Mouse (Mus musculus) regulatory T cell (primary cell): ENCODE data around the gene Ddrgk1.

Experiments used
- in situ Hi-C: fragments of 300-600 bp; cut with MboI, MseI; formaldehyde crosslinking; loops from one replicate; pipeline ENCODE4 v1.15.1; 2025; ENCODE audit warnings: high pct_unique_total_duplicates

The Ddrgk1 gene

DNA sequence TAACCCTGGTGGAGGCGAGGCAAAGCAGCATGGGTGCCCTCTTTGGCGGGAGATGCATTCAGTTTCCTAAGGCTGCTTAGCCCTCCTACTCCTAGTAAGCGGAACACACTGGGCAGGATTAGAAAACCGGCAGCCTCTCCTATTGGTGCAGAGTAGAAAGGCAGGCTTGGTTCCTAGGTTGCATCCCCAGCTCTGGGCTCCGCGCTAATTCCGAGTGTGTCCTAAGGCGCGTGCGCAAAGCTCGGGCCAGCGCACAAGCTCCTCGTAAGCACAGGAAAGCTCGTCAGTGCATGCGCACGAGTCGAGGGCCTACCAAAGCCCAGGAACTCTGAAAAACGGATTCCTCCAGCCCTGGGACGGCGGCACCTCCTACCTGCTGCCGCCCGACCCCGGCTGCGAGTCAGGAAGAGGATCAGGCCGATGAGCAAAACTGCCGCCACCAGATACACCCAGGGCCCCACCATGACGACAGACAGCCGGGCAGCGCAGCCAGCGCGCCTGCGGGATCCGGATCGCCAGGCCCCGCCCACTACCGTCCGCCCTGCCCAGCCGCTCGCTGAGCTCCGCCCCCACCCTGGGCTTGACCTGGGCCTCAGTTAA, at the start of gene Ddrgk1:
Gene Ddrgk1 (minus strand): TSS at position 558 of the 600 bp plus-strand sequence.
- in situ Hi-C loops = no loop called here

DNA sequence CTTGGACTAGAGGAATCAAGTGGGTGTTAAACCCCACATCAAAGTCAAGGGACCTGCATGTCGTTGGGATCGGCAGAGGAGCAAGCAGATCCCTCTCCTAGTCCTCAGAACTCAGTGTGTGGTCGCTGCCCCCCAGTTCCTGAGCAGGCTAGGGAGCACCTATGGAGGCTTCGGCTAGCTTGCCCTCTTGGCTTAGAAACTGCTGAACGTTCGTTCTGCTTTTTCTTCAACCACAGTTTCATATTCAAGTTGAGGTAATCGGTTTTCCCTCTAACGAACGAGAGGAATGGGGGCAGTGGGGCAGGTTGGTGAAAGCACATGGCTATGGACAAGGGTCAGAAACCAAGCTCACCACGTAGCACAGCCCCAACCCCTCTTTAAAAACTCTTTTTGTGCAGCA, 42.6 kb upstream of the Ddrgk1 start:
- in situ Hi-C loops = no loop called here

DNA sequence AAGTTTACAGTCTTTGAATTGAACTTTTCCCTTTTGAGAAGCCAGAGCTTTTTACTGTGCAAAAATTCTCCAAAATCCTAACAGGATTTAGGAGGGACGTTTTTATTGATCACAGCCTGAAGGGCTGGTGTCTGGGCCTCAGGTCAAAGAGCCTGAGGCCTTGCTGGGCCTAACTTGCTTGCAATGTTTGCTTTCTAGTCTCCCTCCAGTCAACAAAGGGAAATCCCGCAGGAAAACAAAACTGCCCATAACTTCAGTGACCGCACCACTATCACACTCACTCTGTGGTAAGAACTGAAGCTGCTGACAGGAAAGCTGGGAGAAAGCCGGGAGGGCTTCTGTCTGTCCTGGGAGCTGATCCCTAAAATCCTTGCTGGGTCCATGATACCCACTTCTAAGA, 42.1 kb upstream of the Ddrgk1 start:
- in situ Hi-C loops = no loop called here

DNA sequence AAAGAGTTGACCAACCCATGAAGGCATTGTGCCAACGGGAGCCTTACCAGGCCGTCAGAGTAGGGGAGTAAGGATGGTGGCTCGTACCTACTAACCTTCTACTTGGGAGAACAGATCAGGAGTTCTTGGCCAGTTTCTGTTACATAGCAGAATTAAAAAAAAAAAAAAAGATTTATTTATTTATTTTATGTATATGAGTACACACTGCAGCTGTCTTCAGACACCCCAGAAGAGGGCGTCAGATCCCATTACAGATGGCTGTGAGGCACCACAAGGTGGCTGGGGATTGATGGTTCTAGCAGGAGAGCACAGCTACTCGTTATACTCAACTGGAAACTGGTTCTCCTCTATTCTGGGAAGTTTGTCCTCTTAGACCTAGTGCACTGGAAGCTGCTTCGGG, 40.7 kb upstream of the Ddrgk1 start:
- in situ Hi-C loops = no loop called here

DNA sequence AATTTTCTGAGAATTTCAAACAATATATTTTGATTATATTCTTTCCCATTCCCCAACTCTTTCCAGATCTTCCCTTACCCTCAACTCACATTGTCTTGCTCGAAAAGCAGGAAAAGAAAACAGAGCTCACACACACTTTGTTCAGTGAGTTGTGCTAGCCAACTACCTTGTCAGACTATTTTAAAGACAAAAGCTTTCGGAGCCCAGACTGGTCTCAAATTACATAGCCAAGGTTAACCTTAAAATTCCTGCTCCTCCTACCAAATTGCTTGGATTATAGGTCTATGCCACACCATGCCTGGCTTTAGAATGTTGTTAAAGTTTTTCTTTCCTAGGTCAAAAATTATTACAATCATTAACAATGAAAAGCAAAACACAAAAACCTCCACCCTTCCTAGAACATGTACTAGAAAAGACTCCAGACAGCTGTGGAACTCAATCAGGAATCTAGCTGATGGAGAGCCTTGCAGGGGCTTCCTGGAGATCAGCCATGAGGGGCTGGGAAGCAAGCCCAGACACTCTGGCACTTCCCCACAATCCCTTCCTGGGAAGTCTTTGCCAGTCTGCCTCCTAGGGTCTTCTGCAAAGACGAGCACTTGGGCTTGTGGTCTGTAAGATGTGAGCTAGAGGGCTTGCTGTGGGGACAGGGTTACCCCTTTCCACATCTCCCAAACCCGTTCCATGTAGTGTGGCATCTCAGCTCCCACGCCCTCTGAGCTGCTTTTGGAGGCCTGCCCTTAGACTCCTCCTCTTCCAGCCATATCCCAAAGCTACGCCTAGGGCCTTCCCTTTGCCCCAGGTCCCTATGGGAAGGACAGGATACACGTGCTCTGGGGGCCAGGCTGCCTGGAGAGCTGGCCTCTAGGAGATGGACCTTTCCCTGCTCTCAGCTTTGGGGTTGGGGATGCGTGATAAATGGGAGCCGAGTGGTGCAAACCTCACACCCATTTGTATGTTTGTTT, 39.9 kb upstream of the Ddrgk1 start:
- in situ Hi-C loops = no loop called here

DNA sequence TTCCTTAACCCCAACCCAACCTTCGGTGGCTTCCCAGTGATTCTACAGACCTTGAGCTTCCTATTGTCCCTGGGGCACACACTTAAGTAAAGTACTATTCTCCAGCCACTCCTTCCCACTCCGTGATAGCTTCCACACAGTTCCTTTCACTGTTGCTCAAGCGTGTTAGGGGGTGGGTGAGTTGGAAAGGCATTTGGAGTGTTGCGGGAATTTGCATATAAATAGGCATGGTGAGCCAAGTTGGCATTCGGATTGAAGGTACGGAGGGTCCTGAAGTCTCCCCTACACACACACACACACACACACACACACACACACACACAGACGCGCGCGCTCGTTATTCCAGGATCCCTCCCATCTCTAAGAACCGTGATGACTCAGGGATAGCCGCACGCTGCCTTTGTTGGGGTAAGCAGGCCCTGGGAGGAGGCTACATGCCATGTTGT, 33.4 kb upstream of the Ddrgk1 start:
- in situ Hi-C loops = no loop called here

DNA sequence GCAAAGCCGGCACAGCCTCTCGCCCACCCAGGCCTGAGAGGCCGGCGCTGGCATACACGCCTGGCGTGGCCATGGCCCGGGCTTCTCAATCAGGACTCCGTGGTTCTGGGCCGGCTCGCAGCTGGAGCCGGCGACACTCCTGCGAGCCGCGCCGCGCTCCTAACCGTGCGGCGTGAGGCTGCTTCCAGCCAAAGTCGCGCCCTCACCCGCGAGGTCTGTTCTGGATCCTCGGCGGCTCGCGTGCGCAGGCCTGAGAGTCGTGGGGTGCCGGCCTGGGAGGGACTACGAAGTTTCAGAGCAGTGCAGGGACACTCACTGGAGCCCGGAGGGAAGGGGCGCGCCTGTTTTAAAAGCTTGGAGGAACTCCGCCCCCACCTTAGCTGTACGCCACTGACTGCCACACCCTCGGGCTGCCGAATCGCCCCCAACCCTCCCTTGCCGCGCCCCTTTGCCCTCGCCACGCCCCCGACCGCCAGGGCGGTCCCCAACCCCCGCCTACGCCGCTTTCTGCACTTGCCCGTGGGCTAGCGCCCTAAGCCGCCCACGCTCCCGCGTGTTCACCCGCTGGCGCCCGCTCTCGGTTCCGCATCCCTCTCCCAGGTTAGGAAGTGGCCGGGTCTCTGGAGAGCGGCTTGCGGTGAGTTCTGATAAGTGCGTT, 32.8 kb upstream of the Ddrgk1 start, which contains the start of gene Slc4a11:
Gene Slc4a11 (minus strand): TSS at position 367 of the 658 bp plus-strand sequence.
- in situ Hi-C loops = no loop called here

DNA sequence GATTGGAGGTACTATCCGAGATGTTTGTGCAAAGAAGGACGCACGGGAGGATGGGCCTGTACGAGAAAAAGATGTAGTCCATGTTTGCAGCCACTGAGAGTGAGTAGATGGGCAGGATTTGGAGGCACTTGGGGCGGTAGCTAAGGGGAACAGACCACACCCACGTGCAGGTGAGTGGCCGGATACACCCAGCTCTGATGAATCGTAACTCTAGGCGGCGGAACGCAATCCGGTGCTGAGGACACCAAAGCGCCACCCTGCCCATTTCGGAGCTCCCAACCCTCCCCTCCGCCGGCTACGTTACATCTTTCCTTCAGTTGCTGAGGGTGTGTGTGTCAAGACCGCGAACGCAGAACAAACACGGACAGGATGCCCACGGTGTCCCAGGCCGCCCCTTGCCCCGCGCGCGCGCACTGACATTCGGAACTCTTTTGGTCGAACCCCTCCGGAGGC, 32.3 kb upstream of the Ddrgk1 start:
- in situ Hi-C loops = no loop called here

DNA sequence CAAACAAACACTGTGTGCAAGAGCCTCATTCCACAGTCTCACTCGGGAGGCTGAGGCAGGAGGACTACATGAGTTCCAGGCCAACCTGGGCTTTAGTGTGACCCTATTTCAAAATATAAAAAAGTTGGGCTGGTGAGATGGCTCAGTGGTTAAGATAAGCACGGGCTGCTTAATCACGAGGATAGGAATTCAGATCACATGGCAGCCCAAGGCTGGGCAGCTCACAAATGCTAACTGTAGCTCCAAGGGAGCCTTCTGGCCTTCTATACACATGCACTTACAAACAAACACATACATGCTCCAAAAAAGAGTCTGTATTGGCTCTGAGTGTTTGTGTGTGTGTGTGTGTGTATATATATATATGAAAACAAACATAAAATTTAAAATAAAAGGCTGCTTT, 29.1 kb upstream of the Ddrgk1 start:
- in situ Hi-C loops = no loop called here

DNA sequence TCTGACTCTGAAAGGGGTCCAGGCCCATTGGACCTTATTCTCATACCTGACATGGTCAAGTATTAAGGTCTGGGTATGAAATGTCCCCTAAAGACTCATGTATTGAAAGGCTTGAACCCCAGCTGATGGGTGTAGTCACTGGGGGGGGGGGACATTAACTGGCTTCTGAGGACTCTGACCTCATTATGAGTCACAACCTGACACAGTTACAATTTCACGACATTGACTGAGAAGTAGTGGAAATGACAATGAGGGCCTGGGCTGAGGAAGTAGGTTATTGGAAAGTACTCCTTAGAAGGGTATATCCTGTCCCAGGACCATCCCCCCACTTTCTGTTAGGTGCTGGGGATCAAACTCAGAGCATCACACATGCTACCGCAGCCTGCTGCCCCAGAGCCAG, 24.6 kb upstream of the Ddrgk1 start:
- in situ Hi-C loops = no loop called here

DNA sequence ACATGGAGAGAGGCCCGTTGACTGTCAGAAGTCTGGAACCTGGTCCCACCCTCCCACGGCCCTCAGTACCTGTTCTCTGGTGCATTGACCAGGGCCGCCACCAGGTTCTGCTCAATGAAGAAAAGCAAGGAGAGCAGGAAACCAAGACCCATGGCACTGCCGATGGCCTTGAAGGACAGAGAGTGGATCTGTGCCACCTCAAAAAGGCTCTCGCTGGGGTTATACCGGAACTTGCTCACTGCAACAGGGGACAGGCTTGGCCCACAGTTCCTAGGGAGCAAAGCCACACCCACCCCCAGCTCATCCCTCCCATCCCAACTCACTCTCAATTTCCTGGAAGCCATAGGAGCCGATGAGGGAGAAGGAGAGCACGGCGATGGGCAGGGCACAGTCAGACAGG, 21.0 kb upstream of the Ddrgk1 start:
- in situ Hi-C loops = no loop called here

DNA sequence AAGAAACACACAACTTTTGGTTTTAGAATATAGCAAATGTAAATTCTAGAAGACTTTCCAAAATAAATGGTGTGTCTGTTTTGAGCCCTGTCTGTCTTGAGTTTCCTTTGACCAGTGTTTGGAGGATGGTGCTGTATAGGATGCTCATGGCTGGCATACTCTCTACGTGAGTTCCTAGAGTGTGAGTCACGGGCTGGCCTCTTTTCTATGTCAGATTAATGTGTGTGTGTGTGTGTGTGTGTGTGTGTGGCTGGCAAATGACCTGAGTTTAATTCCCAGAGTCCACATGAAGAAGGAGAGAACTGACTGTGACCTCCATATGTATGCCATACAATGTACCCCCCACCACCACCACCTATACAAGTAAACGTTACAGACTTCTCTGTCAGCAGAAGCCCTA, 17.1 kb upstream of the Ddrgk1 start:
- in situ Hi-C loops = no loop called here

DNA sequence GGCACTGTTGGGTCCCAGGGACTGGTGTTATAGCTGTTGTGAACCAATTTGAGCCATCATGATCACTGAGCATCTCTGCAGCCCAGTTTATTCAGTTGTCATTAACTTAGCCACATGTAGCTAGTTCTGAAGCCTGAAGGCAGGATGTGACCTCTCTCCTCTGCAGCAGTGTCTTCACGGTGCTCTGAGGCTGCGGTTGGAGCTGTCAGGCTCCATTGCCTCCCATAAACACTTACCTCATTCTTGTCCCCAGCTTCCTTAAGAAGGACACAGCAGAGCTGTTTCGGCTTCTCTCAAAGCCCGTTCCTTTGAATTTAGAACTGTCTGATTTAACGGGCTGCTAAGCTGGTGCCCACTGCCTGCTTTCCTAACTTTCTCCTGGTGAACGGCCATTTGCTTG, 15.4 kb upstream of the Ddrgk1 start:
- in situ Hi-C loops = no loop called here

DNA sequence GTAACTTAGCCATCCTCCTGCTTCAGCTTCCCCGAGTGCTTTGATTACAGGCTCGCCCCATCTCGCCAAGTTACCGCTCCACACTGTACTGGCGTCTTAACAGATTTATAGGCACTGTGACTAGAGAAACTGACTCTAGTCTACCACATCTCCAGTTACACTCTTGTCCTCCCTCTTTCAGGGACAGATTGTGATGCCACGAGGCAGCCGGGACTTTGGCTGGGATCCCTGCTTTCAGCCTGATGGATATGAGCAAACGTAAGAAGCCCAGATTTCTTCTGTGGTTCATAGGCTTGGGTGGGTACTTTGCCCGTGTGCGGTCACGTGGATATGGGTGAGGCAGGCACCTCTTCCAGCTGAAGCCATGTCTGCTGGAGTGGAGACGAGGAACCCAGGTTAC, 14.7 kb upstream of the Ddrgk1 start:
- in situ Hi-C loops = no loop called here

DNA sequence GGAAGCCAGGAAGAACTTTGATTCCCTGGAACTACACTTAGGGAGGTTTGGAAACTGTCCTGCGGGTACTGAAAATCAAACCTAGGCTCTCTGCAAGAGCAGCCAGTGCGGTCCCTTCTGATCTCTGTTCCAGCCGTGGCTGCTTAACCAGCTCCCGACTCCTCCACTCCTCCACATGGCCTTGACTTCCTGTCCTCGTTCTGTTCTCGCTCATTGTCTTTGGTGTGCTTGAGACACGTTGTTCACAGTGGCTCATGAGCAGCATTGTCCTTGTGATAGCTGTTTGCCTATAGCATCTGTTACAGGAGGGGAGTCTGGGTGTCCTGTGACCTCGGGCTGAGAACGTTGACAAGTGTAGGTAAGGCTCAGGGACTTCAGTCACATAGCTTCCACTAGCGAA, 12.8 kb upstream of the Ddrgk1 start:
- in situ Hi-C loops = no loop called here

DNA sequence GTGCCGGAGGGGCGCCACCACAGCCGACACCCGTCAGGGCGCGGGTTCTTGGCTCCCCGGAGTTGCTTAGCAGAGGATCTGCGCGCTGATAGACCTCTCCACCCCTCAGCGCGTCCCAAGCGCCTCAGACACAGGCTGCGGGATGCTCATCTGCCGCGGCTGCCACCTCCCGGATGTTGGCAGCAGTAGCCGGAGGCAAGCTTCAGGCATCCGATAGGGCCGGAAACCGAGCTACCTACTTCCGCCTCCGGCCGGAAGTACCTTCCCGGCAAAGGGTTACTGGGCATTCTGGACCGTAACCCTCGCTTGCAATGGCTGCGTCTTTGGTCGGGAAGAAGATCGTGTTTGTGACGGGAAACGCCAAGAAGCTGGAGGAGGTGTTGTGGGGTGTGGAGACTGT, 3.1 kb upstream of the Ddrgk1 start, which contains the start of gene Itpa:
Gene Itpa (plus strand): TSS at position 52 of the 400 bp plus-strand sequence.
- in situ Hi-C loops = no loop called here

DNA sequence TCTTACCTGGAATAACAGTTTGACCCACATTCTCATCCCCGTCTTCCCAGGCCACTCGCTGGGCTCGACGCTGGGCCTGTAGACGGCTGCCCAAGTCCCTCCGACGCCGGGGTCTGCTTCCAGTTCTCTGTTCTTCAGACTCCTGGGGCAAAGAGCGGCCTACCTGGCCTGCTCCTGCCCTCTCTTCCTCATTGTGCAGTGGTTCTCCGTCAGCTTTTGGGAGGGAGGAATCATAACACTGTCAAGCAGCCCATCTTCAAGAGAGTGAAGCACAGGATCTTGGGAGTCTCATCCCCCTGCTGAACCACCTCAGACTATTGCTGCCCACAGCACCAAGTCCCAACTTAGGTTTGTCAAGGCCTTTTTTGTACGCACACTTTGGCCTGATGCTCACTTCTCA, 1.1 kb downstream of the Ddrgk1 start:
- in situ Hi-C loops = no loop called here

DNA sequence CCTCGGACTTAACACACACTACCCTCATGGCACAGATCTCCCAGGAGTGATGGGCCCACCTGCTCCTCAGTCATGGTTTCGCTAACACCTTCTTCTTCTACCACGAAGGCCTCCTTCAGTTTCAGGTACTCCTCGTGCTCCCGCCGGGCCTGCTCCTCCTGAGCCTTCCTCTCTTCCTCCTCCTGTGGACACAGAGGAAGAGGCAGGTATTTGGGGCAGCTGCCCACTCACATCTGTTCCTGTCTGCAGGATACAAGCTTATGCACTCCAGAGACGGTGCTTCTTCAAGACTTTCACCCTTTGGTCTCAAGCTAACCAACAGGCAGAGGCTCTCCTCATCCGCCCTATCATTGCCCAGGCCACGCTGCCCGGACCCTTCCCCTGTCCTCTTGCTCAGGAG, 5.9 kb downstream of the Ddrgk1 start:
- in situ Hi-C loops = no loop called here

DNA sequence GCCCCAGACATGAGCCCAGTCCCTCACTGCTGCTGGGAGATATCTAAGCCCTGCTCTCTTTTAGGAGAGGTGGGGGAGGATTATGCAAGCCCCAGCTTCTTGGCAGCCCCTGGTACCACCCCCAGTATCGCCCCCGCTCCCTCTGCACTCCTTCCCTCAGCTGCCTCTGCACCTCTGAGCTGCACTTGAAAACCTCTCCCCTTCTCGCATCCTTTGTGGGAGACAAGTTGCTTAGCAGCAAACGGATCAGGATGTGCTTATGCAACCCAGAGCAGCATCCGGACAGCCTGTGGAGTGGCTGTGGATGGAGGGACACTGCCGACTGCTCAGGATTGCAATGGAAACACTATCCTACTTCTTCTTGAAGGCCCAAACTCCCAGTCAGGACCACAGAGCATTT, 6.9 kb downstream of the Ddrgk1 start:
- in situ Hi-C loops = no loop called here

DNA sequence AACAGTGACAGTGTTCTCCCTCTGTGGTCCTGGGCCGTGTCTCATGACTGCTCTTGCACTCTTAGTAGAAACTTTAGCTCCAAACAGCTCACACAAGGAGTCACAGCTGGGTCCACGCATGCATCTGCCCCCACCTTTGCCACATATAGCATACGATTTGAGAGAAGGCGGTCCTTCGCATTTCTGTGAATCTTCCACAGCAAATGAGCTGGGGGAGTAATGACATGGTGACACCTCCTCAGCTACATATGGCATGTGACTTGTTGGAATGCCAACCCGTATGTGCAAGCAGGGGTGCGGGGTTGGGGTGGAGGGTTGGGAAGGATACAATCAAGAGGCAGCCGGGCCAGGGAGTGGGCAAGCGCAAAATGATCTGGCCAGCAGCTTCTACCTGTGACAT, 7.9 kb downstream of the Ddrgk1 start:
- in situ Hi-C loops = no loop called here

DNA sequence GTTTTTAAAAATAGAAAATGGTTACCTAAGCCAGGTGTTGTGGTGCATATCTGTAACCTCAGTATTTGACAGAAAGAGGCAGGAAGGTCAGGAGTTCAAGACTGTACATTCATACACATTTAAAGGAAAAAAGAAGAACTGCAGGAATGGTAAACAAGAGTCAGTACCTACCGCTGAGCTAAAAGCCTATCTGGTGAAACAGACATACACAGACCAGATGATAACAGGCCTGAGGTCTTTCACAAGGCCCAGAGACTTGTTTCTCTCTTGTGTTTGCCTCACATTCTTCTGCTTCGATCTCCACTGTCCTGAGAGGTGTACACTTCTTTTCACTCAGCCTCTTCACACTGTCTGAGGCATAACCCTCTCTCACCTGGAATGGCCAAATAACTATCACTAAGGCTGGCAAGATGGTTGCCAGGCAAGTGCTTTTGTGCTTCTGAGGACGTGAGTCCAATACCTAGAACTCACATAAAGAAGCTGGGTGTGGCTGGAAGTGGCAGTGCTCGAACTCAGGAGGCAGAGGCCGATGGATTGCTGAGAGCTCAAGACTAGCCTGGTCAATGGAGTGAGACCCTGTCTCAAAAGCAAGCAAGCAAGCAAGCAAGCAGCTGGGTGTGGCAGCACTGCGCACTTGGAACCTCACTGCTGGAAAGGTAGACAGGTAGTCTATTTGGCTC, 8.7 kb downstream of the Ddrgk1 start:
- in situ Hi-C loops = no loop called here

DNA sequence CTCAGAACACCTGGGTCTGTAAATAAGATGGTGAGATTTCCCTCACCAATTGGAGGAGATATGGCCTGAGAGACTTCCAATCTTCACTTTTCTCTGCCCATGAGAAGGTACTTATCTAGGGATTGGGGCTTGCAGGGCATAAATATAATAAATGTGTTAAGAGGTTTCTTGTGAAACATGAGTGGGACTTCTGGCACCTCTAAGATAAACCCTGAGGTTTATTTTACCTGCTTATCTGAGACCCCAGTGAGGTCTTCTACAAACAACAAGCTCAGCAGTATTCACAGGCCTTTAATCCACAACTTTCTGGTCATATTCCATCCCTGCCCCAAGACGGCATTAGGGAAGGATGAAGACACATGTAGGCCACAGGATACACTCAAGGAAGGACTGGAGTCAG, 10.7 kb downstream of the Ddrgk1 start:
- in situ Hi-C loops = no loop called here
